8 mouse cellular contexts compared by ENCODE assay signal in genomic region chr6:121130039-121130705, GRCm38 (mm10). TPM values are rescaled to one million over a fixed set of nuclear protein-coding genes. Genes with fewer than 3 reads are reported as not detected.
DNase-seq lines count a peak whose midpoint lies in the region; ATAC-seq and TF ChIP-seq lines count a peak whose summit lies in the region.

No protein-coding gene starts in this region.

- peak; percentile 93 for DNase-seq in MEL (ENCODE audit: low read depth, low spot score)
- peak; percentile 92 to 93 for DNase-seq in cerebellum, adult 2 months
- peak; percentile 89 for DNase-seq in forelimb bud, embryonic 11.5 days (ENCODE audit: low read depth, low spot score)
- DNase-seq in layer of hippocampus, adult 8-10 months (ENCODE audit: low spot score in 2 of 2), result peak; percentile 91 to 92
- peak; percentile 94 for DNase-seq in lung, embryonic 14.5 days
- peak; percentile 72 for DNase-seq in ovary, adult 18-20 months (ENCODE audit: low spot score)
- DNase-seq in thymus, adult 2 months, result peak; percentile 79

- H3K4me1 ChIP-seq in MEL (ENCODE audit: control insufficient read depth in 1 of 2, insufficient read depth in 2 of 2, low read length in 2 of 2), result peaks cover 0 to 6% of the 10 kb centered on the region in 2 experiments; a peak in 2 of 4 replicates
- 0 out of 2 replicates have a peak, but pooled peaks cover 2% of the 10 kb centered on the region for H3K4me1 ChIP-seq in cerebellum, adult 2 months (ENCODE audit: control insufficient read depth, insufficient read depth, low read length)
- peaks cover 8% of the 10 kb centered on the region for H3K4me1 ChIP-seq in lung, embryonic 14.5 days (ENCODE audit: insufficient read depth)
- peaks cover 11% of the 10 kb centered on the region for H3K4me1 ChIP-seq in thymus, adult 2 months (replicated peaks; ENCODE audit: control insufficient read depth, insufficient read depth, low read length)

- no peaks in the 10 kb centered on the region for H3K9me3 ChIP-seq in MEL (replicated peaks; ENCODE audit: insufficient read depth, low read length)
- no peaks in the 10 kb centered on the region for H3K9me3 ChIP-seq in lung, embryonic 14.5 days (ENCODE audit: low read depth, low read length)

- peak; percentile 86 for TF ChIP-seq RAD21 in MEL (IDR thresholded peaks at IDR 0.05; ENCODE audit: low read depth, low read length)

- peaks cover 0 to 2% of the 10 kb centered on the region in 2 experiments; a peak in 1 of 4 replicates for H3K36me3 ChIP-seq in MEL (ENCODE audit: control insufficient read depth in 1 of 2, insufficient read depth in 2 of 2, low read length in 2 of 2)
- H3K36me3 ChIP-seq in lung, embryonic 14.5 days (ENCODE audit: insufficient read depth), result no peaks in the 10 kb centered on the region
- no peaks in the 10 kb centered on the region for H3K36me3 ChIP-seq in thymus, adult 2 months (ENCODE audit: control insufficient read depth, insufficient read depth, low read length)

- TF ChIP-seq POLR2A in MEL (IDR thresholded peaks at IDR 0.05; ENCODE audit: control insufficient read depth in 1 of 2, insufficient read depth in 1 of 2, low read depth in 1 of 2, low read length in 2 of 2, poor library complexity in 1 of 2), result peak; percentile 9 to 46; a peak in 1 of 4 replicates
- TF ChIP-seq POLR2A in cerebellum, adult 2 months (IDR thresholded peaks at IDR 0.05; ENCODE audit: borderline replicate concordance, insufficient read depth, low read length), result peak; percentile 28; the same call in 1 of the 2 replicates
- 0 out of 2 replicates have a peak, but pooled peaks have one; percentile 26 for TF ChIP-seq POLR2A in thymus, adult 2 months (IDR thresholded peaks at IDR 0.05; ENCODE audit: control insufficient read depth, extremely low read depth, insufficient read depth, low read length, poor library complexity)

- H3K9ac ChIP-seq in MEL (ENCODE audit: control insufficient read depth, low read depth, low read length, poor library complexity, severe bottlenecking), result peak overlapping the region; percentile 68
- H3K9ac ChIP-seq in lung, embryonic 14.5 days, result peak overlapping the region; percentile 31; the same call in 1 of the 2 replicates

- peak; percentile 93 to 95 for ATAC-seq in hematopoietic stem cell, adult 5-6 weeks (replicated peaks in 1 of 2; ENCODE audit: insufficient read depth in 1 of 2, low FRiP score in 2 of 2, low TSS enrichment in 1 of 2, low read depth in 1 of 2, poor library complexity in 2 of 2, severe bottlenecking in 2 of 2)
- peak; percentile 94 for ATAC-seq in lung, embryonic 14.5 days (ENCODE audit: insufficient read depth)

- H3K79me2 ChIP-seq in MEL (ENCODE audit: control insufficient read depth, insufficient read depth, low read length, poor library complexity), result no peaks in the 10 kb centered on the region; the same call in 1 of the 2 replicates

- peak overlapping the region; percentile 62 to 77 for H3K4me3 ChIP-seq in MEL (ENCODE audit: control insufficient read depth in 1 of 2, insufficient read depth in 1 of 2, low read depth in 2 of 2, low read length in 2 of 2)
- peak overlapping the region; percentile 62 for H3K4me3 ChIP-seq in cerebellum, adult 2 months (replicated peaks; ENCODE audit: insufficient read depth, low read depth, low read length)
- peak overlapping the region; percentile 30 for H3K4me3 ChIP-seq in lung, embryonic 14.5 days (ENCODE audit: low read depth, low read length)
- 0 out of 2 replicates have a peak overlapping the region, but pooled peaks have one; percentile 7 for H3K4me3 ChIP-seq in thymus, adult 2 months (ENCODE audit: control insufficient read depth, insufficient read depth, low read length)

- H3K27ac ChIP-seq in MEL (ENCODE audit: control insufficient read depth, low read depth, low read length), result no peak overlapping the region
- no peak overlapping the region for H3K27ac ChIP-seq in cerebellum, adult 2 months (ENCODE audit: insufficient read depth, low read length)
- no peak overlapping the region for H3K27ac ChIP-seq in lung, embryonic 14.5 days (ENCODE audit: low read depth)
- no peak overlapping the region for H3K27ac ChIP-seq in thymus, adult 2 months (ENCODE audit: control insufficient read depth, insufficient read depth, low read length)

- peaks cover 2% of the 10 kb centered on the region in 2 experiments; a peak in 2 of 4 replicates for H3K27me3 ChIP-seq in MEL (ENCODE audit: control insufficient read depth in 1 of 2, insufficient read depth in 2 of 2, low read length in 2 of 2)
- no peaks in the 10 kb centered on the region for H3K27me3 ChIP-seq in cerebellum, adult 2 months (ENCODE audit: control insufficient read depth, insufficient read depth, low read length)
- H3K27me3 ChIP-seq in lung, embryonic 14.5 days (ENCODE audit: insufficient read depth, low read length), result peaks cover 15% of the 10 kb centered on the region; the same call in 1 of the 2 replicates
- no peaks in the 10 kb centered on the region for H3K27me3 ChIP-seq in thymus, adult 2 months (ENCODE audit: control insufficient read depth, insufficient read depth, low read length)

- peak; percentile 86 to 96 (median 95) for TF ChIP-seq CTCF in MEL (IDR thresholded peaks at IDR 0.05 in 2 of 3, conservative IDR thresholded peaks at IDR 0.05 in 1 of 3; ENCODE audit: control insufficient read depth in 1 of 3, insufficient read depth in 1 of 3, low read depth in 2 of 3, low read length in 3 of 3, poor library complexity in 1 of 3, severe bottlenecking in 1 of 3)
- TF ChIP-seq CTCF in cerebellum, adult 2 months (IDR thresholded peaks at IDR 0.05; ENCODE audit: borderline replicate concordance, insufficient read depth, low read depth, low read length), result peak; percentile 87
- peak; percentile 98 for TF ChIP-seq CTCF in lung, embryonic 14.5 days (IDR thresholded peaks at IDR 0.05; ENCODE audit: low read depth)
- peak; percentile 94 for TF ChIP-seq CTCF in thymus, adult 2 months (IDR thresholded peaks at IDR 0.05; ENCODE audit: borderline replicate concordance, control insufficient read depth, extremely low read depth, insufficient read depth, low read length, poor library complexity)

- peak overlapping the region; percentile 74 for H3K4me2 ChIP-seq in lung, embryonic 14.5 days

- no peak for TF ChIP-seq EP300 in MEL (IDR thresholded peaks at IDR 0.05; ENCODE audit: low read depth in 1 of 2, low read length in 2 of 2)

- under 1% methylated on average over 32 of the region's 32 CpGs for whole genome bisulfite sequencing in cerebellum, adult 2 months
- WGBS in lung, embryonic 14.5 days, result under 1% methylated on average over 32 of the region's 32 CpGs
- 2% methylated on average over 32 of the region's 32 CpGs for WGBS in thymus, adult 2 months

TF ChIP-seq in MEL, 35 proteins besides CTCF, POLR2A, EP300 and RAD21 (continues in another document):
- TF ChIP-seq CHD2 (IDR thresholded peaks at IDR 0.05; ENCODE audit: low read length) (no peak), SIN3A (IDR thresholded peaks at IDR 0.05; ENCODE audit: low read length) (peak; percentile 85), POLR2AphosphoS2 (IDR thresholded peaks at IDR 0.05; ENCODE audit: low read length) (no peak), HCFC1 (IDR thresholded peaks at IDR 0.05; ENCODE audit: low read depth, low read length) (peak; percentile 71), MXI1 (IDR thresholded peaks at IDR 0.05; ENCODE audit: low read depth, low read length) (peak; percentile 95), MYC (IDR thresholded peaks at IDR 0.05; ENCODE audit: low read depth, low read length) (peak; percentile 94), ETS1 (IDR thresholded peaks at IDR 0.05; ENCODE audit: low read depth, low read length) (peak; percentile 31; the same call in 1 of the 2 replicates), E2F4 (IDR thresholded peaks at IDR 0.05; ENCODE audit: borderline replicate concordance, low read depth, low read length) (no peak), MAZ (IDR thresholded peaks at IDR 0.05; ENCODE audit: low read depth, low read length) (0 out of 2 replicates have a peak, but pooled peaks have one; percentile 26), ZMIZ1 (IDR thresholded peaks at IDR 0.05; ENCODE audit: low read depth, low read length) (no peak), MEF2A (IDR thresholded peaks at IDR 0.05; ENCODE audit: extremely low read depth, insufficient replicate concordance, low read depth, low read length, poor library complexity, severe bottlenecking) (no peak), MAX (IDR thresholded peaks at IDR 0.05; ENCODE audit: low read length) (peak; percentile 94), POLR2AphosphoS5 (IDR thresholded peaks at IDR 0.05; ENCODE audit: borderline replicate concordance, low read depth, low read length) (no peak), ZKSCAN1 (IDR thresholded peaks at IDR 0.05; ENCODE audit: low read depth, low read length) (no peak), USF2 (IDR thresholded peaks at IDR 0.05; ENCODE audit: borderline replicate concordance in 1 of 2, insufficient read depth in 1 of 2, low read depth in 1 of 2, low read length in 2 of 2) (no peak), TCF12 (IDR thresholded peaks at IDR 0.05; ENCODE audit: low read depth, low read length) (0 out of 2 replicates have a peak, but pooled peaks have one; percentile 9), RCOR1 (IDR thresholded peaks at IDR 0.05; ENCODE audit: low read depth, low read length) (no peak), TAL1 (IDR thresholded peaks at IDR 0.05; ENCODE audit: low read length) (no peak), NRF1 (IDR thresholded peaks at IDR 0.05; ENCODE audit: insufficient read depth, low read depth, low read length, poor library complexity, severe bottlenecking) (0 out of 2 replicates have a peak, but pooled peaks have one; percentile 6)

RNA-seq across cellular contexts. Expression of gene Mical3, which starts 0.6 kb away (rescaled TPM):
- 19.8 and 24.7 TPM in 2 replicates for total RNA-seq in MEL (2012; rRNA removed)
- 100 to 1,000 TPM in 1 of 2 experiments, 10 to 100 TPM in 1; 31.4 to 125 TPM for polyA plus RNA-seq in MEL (2012; ENCODE audit: insufficient read depth in 1 of 2, insufficient read length in 2 of 2, low read depth in 1 of 2, low replicate concordance in 2 of 2, missing spikeins in 1 of 2)
- polyA plus RNA-seq in cerebellum, adult 2 months (2012; rRNA removed), result 75.7 and 82.7 TPM in 2 replicates
- total RNA-seq in hematopoietic stem cell, adult 5-6 weeks (2017), result 6.6 and 8.1 TPM in 2 replicates
- 100 to 1,000 TPM in 1 of 4 experiments, 10 to 100 TPM in 3; 78.3 to 102 (median 90.8) TPM for total RNA-seq in layer of hippocampus, adult 8-10 months (2022)
- 27.0 and 29.8 TPM in 2 replicates for polyA plus RNA-seq in lung, embryonic 14.5 days (2014; fragmentation: Nextera tagmentation; extraction: Ambion mirVana)
- 16.2 TPM in 2 replicates for polyA plus RNA-seq in thymus, adult 2 months (2012; rRNA removed)

RNA-seq across cellular contexts. Expression of gene Pex26, which starts 53.3 kb away (rescaled TPM):
- 5.7 and 6.9 TPM in 2 replicates for total RNA-seq in MEL (2012; rRNA removed)
- 1 to 10 TPM in 1 of 2 experiments, not detected in 1; 9.9 TPM for polyA plus RNA-seq in MEL (2012; ENCODE audit: insufficient read depth in 1 of 2, insufficient read length in 2 of 2, low read depth in 1 of 2, low replicate concordance in 2 of 2, missing spikeins in 1 of 2)
- 19.1 and 21.0 TPM in 2 replicates for polyA plus RNA-seq in cerebellum, adult 2 months (2012; rRNA removed)
- total RNA-seq in hematopoietic stem cell, adult 5-6 weeks (2017), result 7.8 and 9.6 TPM in 2 replicates
- 10 to 100 TPM; 12.1 to 14.2 (median 13.1) TPM for total RNA-seq in layer of hippocampus, adult 8-10 months (2022)
- polyA plus RNA-seq in lung, embryonic 14.5 days (2014; fragmentation: Nextera tagmentation; extraction: Ambion mirVana), result 7.6 and 8.1 TPM in 2 replicates
- polyA plus RNA-seq in thymus, adult 2 months (2012; rRNA removed), result 29.3 and 31.7 TPM in 2 replicates

Comparison
In these comparisons a context has a peak if more than half of its experiments do, and no peak if none do; other contexts are left out.
1. H3K4me3 ChIP-seq: peak in every context shown above with its lines; median percentile 70 in MEL; 62 in cerebellum, adult 2 months; 30 in lung, embryonic 14.5 days; 7 in thymus, adult 2 months.